In genomic region chr1:132885701-132886100, GRCm38 (mm10) we compare ENCODE assay signal across 26 mouse cellular contexts. TPM values are rescaled to one million over a fixed set of nuclear protein-coding genes. Genes with fewer than 3 reads are reported as not detected.
DNase-seq lines count a peak whose midpoint lies in the region; ATAC-seq and TF ChIP-seq lines count a peak whose summit lies in the region.
"Had no signal": no experiment of that assay in that cellular context is flagged by ENCODE, and none has a peak within 500 bp of the region (broad histone marks: within the 10 kb centered on the region; RNA-seq: fewer than 3 reads in every experiment).

No protein-coding gene starts in this region.

- peaks cover 5% of the 10 kb centered on the region for H3K27me3 ChIP-seq in forebrain, embryonic 13.5 days
- no peaks in the 10 kb centered on the region for H3K27me3 ChIP-seq in forebrain, embryonic 15.5 days
- H3K27me3 ChIP-seq in midbrain, embryonic 13.5 days: 0 out of 2 replicates have a peak, but pooled peaks cover 6% of the 10 kb centered on the region
- no peaks in the 10 kb centered on the region for H3K27me3 ChIP-seq in midbrain, embryonic 16.5 days (ENCODE audit: control insufficient read depth, insufficient read depth, low read depth, low read length)
- peaks cover 41% of the 10 kb centered on the region for H3K27me3 ChIP-seq in E14TG2a.4 (ENCODE audit: insufficient read depth, low read length)

- no peak overlapping the region for H3K9ac ChIP-seq in forebrain, embryonic 13.5 days
- H3K9ac ChIP-seq in forebrain, embryonic 15.5 days (replicated peaks): no peak overlapping the region
- H3K9ac ChIP-seq in midbrain, embryonic 13.5 days (replicated peaks): 0 out of 2 replicates have a peak overlapping the region, but pooled peaks have one; percentile 20
- H3K9ac ChIP-seq in midbrain, embryonic 16.5 days (ENCODE audit: low read depth, low read length): no peak overlapping the region
- H3K9ac ChIP-seq: embryonic facial prominence, embryonic 15.5 days; heart, embryonic 13.5 days; hindbrain, embryonic 14.5 days; limb, embryonic 13.5 days; liver, embryonic 12.5 days had no signal

- 53% methylated on average over 4 of the region's 4 CpGs for WGBS in forebrain, embryonic 13.5 days
- 40% methylated on average over 4 of the region's 4 CpGs for WGBS in forebrain, embryonic 15.5 days
- WGBS in midbrain, embryonic 13.5 days: 43% methylated on average over 4 of the region's 4 CpGs
- 47% methylated on average over 4 of the region's 4 CpGs for WGBS in midbrain, embryonic 16.5 days

- no peak for TF ChIP-seq CTCF in E14TG2a.4 (conservative IDR thresholded peaks at IDR 0.05; ENCODE audit: low read length)

- ATAC-seq in forebrain, embryonic 13.5 days: no peak
- ATAC-seq in forebrain, embryonic 15.5 days (replicated peaks): no peak
- ATAC-seq in midbrain, embryonic 13.5 days: no peak
- no peak for ATAC-seq in midbrain, embryonic 16.5 days
- ATAC-seq: activated CD4-positive, CD25-positive, alpha-beta regulatory T cell, adult 4 months; liver, embryonic 12.5 days had no signal

- peak; percentile 69 for DNase-seq in adrenal gland, postnatal 14 days
- DNase-seq in heart, adult 9 months (ENCODE audit: low spot score in 2 of 2): no peak
- DNase-seq: gastrocnemius, postnatal 25 days; heart, adult 18-20 months; kidney, adult 2 months; kidney, postnatal 10 days; lung, adult 18-20 months; lung, postnatal 10 days; retina, postnatal 1 day; right cerebral cortex, postnatal 25 days; spleen, adult 18-20 months; thymus, postnatal 25 days had no signal

- peak overlapping the region; percentile 10; the same call in 1 of the 2 replicates for H3K27ac ChIP-seq in forebrain, embryonic 13.5 days
- no peak overlapping the region for H3K27ac ChIP-seq in forebrain, embryonic 15.5 days (replicated peaks)
- H3K27ac ChIP-seq in midbrain, embryonic 13.5 days: no peak overlapping the region
- H3K27ac ChIP-seq in midbrain, embryonic 16.5 days (ENCODE audit: low read length): no peak overlapping the region
- H3K27ac ChIP-seq: embryonic facial prominence, embryonic 15.5 days; heart, embryonic 13.5 days; hindbrain, embryonic 14.5 days; limb, embryonic 13.5 days; liver, embryonic 12.5 days had no signal

- H3K4me2 ChIP-seq in forebrain, embryonic 13.5 days: no peak overlapping the region
- H3K4me2 ChIP-seq in forebrain, embryonic 15.5 days (replicated peaks): no peak overlapping the region
- H3K4me2 ChIP-seq in midbrain, embryonic 13.5 days (replicated peaks): no peak overlapping the region
- no peak overlapping the region for H3K4me2 ChIP-seq in midbrain, embryonic 16.5 days (ENCODE audit: low read length)
- H3K4me2 ChIP-seq: embryonic facial prominence, embryonic 15.5 days; heart, embryonic 13.5 days; hindbrain, embryonic 14.5 days; limb, embryonic 13.5 days; liver, embryonic 12.5 days; midbrain, embryonic 11.5 days had no signal

- H3K4me3 ChIP-seq in forebrain, embryonic 13.5 days: no peak overlapping the region
- H3K4me3 ChIP-seq in forebrain, embryonic 15.5 days: no peak overlapping the region
- H3K4me3 ChIP-seq in midbrain, embryonic 13.5 days (replicated peaks): no peak overlapping the region
- no peak overlapping the region for H3K4me3 ChIP-seq in midbrain, embryonic 16.5 days (ENCODE audit: low read depth, low read length)
- peak overlapping the region; percentile 45; the same call in 1 of the 2 replicates for H3K4me3 ChIP-seq in E14TG2a.4 (replicated peaks; ENCODE audit: low read length)
- H3K4me3 ChIP-seq: embryonic facial prominence, embryonic 15.5 days; heart, embryonic 13.5 days; limb, embryonic 13.5 days; liver, embryonic 12.5 days; myocyte had no signal

- H3K4me1 ChIP-seq in forebrain, embryonic 13.5 days: peaks cover 46% of the 10 kb centered on the region
- peaks cover 37% of the 10 kb centered on the region for H3K4me1 ChIP-seq in forebrain, embryonic 15.5 days
- peaks cover 57% of the 10 kb centered on the region for H3K4me1 ChIP-seq in midbrain, embryonic 13.5 days (replicated peaks)
- H3K4me1 ChIP-seq in midbrain, embryonic 16.5 days (ENCODE audit: control insufficient read depth, insufficient read depth, low read length): peaks cover 31% of the 10 kb centered on the region
- peaks cover 95% of the 10 kb centered on the region for H3K4me1 ChIP-seq in E14TG2a.4 (replicated peaks; ENCODE audit: low read depth, low read length)
- H3K4me1 ChIP-seq: liver, embryonic 12.5 days had no signal

- H3K36me3 ChIP-seq in forebrain, embryonic 13.5 days (ENCODE audit: poor library complexity, severe bottlenecking): no peaks in the 10 kb centered on the region
- no peaks in the 10 kb centered on the region for H3K36me3 ChIP-seq in forebrain, embryonic 15.5 days
- 0 out of 2 replicates have a peak, but pooled peaks cover 4% of the 10 kb centered on the region for H3K36me3 ChIP-seq in midbrain, embryonic 13.5 days
- H3K36me3 ChIP-seq in midbrain, embryonic 16.5 days (ENCODE audit: control insufficient read depth, insufficient read depth, low read length): no peaks in the 10 kb centered on the region
- no peaks in the 10 kb centered on the region for H3K36me3 ChIP-seq in E14TG2a.4 (ENCODE audit: insufficient read depth, low read length)
- H3K36me3 ChIP-seq: embryonic facial prominence, embryonic 15.5 days; heart, embryonic 13.5 days; limb, embryonic 13.5 days; liver, embryonic 12.5 days had no signal

- H3K9me3 ChIP-seq in forebrain, embryonic 13.5 days (replicated peaks): no peaks in the 10 kb centered on the region
- H3K9me3 ChIP-seq in forebrain, embryonic 15.5 days: no peaks in the 10 kb centered on the region
- H3K9me3 ChIP-seq in midbrain, embryonic 13.5 days: no peaks in the 10 kb centered on the region
- H3K9me3 ChIP-seq in midbrain, embryonic 16.5 days (replicated peaks; ENCODE audit: control insufficient read depth, low read length, poor library complexity, severe bottlenecking): no peaks in the 10 kb centered on the region
- H3K9me3 ChIP-seq in E14TG2a.4 (ENCODE audit: low read length): no peaks in the 10 kb centered on the region
- H3K9me3 ChIP-seq: embryonic facial prominence, embryonic 15.5 days; heart, embryonic 13.5 days; limb, embryonic 13.5 days; liver, embryonic 12.5 days had no signal

RNA-seq across cellular contexts. Expression of gene Lrrn2, which starts 5.6 kb away (rescaled TPM):
- polyA plus RNA-seq in forebrain, embryonic 13.5 days (2015; fragmentation: Nextera tagmentation; extraction: Ambion mirVana): 22.2 and 25.6 TPM in 2 replicates
- polyA plus RNA-seq in forebrain, embryonic 15.5 days (2015; fragmentation: Nextera tagmentation; extraction: Ambion mirVana): 47.8 and 50.3 TPM in 2 replicates
- polyA plus RNA-seq in midbrain, embryonic 13.5 days (2015; fragmentation: Nextera tagmentation; extraction: Ambion mirVana): 29.8 and 30.3 TPM in 2 replicates
- 59.1 and 61.4 TPM in 2 replicates for polyA plus RNA-seq in midbrain, embryonic 16.5 days (2015; fragmentation: Nextera tagmentation; extraction: Ambion mirVana)
- total RNA-seq in adrenal gland, postnatal 14 days (2021): 7.7 and 9.2 TPM in 2 replicates
- total RNA-seq: common myeloid progenitor, adult 5-6 weeks had no signal
- polyA plus RNA-seq: activated CD4-positive, CD25-positive, alpha-beta regulatory T cell, adult 4 months had no signal
